16 mouse cellular contexts compared by ENCODE assay signal in genomic region chr14:74723541-74723940, GRCm38 (mm10). TPM values are rescaled to one million over a fixed set of nuclear protein-coding genes. Genes with fewer than 3 reads are reported as not detected.
DNase-seq lines count a peak whose midpoint lies in the region; TF ChIP-seq lines count a peak whose summit lies in the region.
"Had no signal": no experiment of that assay in that cellular context is flagged by ENCODE, and none has a peak within 500 bp of the region (broad histone marks: within the 10 kb centered on the region; RNA-seq: fewer than 3 reads in every experiment).

No protein-coding gene starts in this region.

- no peak for DNase-seq in heart, adult 2 months
- DNase-seq in heart, embryonic 10.5 days (ENCODE audit: low spot score), result no peak
- DNase-seq in kidney, postnatal 10 days, result peak; percentile 21
- no peak for DNase-seq in kidney, postnatal 14 days
- DNase-seq in 3T3-L1 (ENCODE audit: low read depth, low spot score) (peak; percentile 36), adipocyte (ENCODE audit: low spot score) (peak; percentile 60)
- no peak for DNase-seq in cerebellum, postnatal 4 days (ENCODE audit: low spot score in 2 of 2)
- DNase-seq: cerebellum, adult 8-10 months; gastrocnemius, postnatal 14 days; lung, adult 18-20 months; lung, postnatal 4 days; right cerebral cortex, postnatal 25 days; thymus, postnatal 14 days had no signal

- H3K4me3 ChIP-seq in heart, adult 2 months, result no peak overlapping the region
- H3K4me3 ChIP-seq in heart, embryonic 10.5 days, result no peak overlapping the region
- H3K4me3 ChIP-seq: forebrain, embryonic 10.5 days; limb, embryonic 13.5 days; midbrain, embryonic 10.5 days had no signal

- H3K9me3 ChIP-seq in heart, embryonic 10.5 days, result no peaks in the 10 kb centered on the region
- H3K9me3 ChIP-seq: forebrain, embryonic 10.5 days; limb, embryonic 13.5 days; midbrain, embryonic 10.5 days had no signal

- H3K27me3 ChIP-seq in heart, adult 2 months (ENCODE audit: control insufficient read depth, insufficient read depth, low read length), result no peaks in the 10 kb centered on the region
- no peaks in the 10 kb centered on the region for H3K27me3 ChIP-seq in heart, embryonic 10.5 days (ENCODE audit: insufficient read depth, poor library complexity, severe bottlenecking)
- H3K27me3 ChIP-seq: limb, embryonic 13.5 days had no signal

- H3K4me1 ChIP-seq in heart, adult 2 months (ENCODE audit: control insufficient read depth, insufficient read depth, low read length), result no peaks in the 10 kb centered on the region
- H3K4me1 ChIP-seq in heart, embryonic 10.5 days, result no peaks in the 10 kb centered on the region
- H3K4me1 ChIP-seq: limb, embryonic 13.5 days; midbrain, embryonic 10.5 days had no signal

- H3K9ac ChIP-seq in heart, adult 2 months (ENCODE audit: low read depth, low read length), result no peak overlapping the region
- H3K9ac ChIP-seq: limb, embryonic 13.5 days had no signal

- TF ChIP-seq EP300 in heart, adult 2 months (IDR thresholded peaks at IDR 0.05; ENCODE audit: insufficient read depth, low read depth, low read length), result no peak

- H3K36me3 ChIP-seq in heart, adult 2 months (ENCODE audit: control insufficient read depth, insufficient read depth, low read length), result no peaks in the 10 kb centered on the region
- no peaks in the 10 kb centered on the region for H3K36me3 ChIP-seq in heart, embryonic 10.5 days
- H3K36me3 ChIP-seq: forebrain, embryonic 10.5 days; limb, embryonic 13.5 days; midbrain, embryonic 10.5 days had no signal

- 60% methylated on average over 3 of the region's 3 CpGs for WGBS in heart, adult 2 months
- WGBS in heart, embryonic 10.5 days, result 62% methylated on average over 3 of the region's 3 CpGs

- peak; percentile 32 for TF ChIP-seq CTCF in heart, adult 2 months (IDR thresholded peaks at IDR 0.05)

- no peaks in the 10 kb centered on the region for H3K79me2 ChIP-seq in heart, adult 2 months (replicated peaks; ENCODE audit: control insufficient read depth, insufficient read depth, low read length)

- TF ChIP-seq POLR2A in heart, adult 2 months (IDR thresholded peaks at IDR 0.05; ENCODE audit: insufficient read depth, low read depth, low read length), result no peak

- no peak overlapping the region for H3K27ac ChIP-seq in heart, adult 2 months
- H3K27ac ChIP-seq in heart, embryonic 10.5 days, result no peak overlapping the region
- H3K27ac ChIP-seq: forebrain, embryonic 10.5 days; limb, embryonic 13.5 days; midbrain, embryonic 10.5 days had no signal

- intact Hi-C loops in heart, adult 2 months (cut with DNase I), result no loop called here

RNA-seq across cellular contexts. Expression of gene Esd, which starts 8.6 kb away (rescaled TPM):
- total RNA-seq in heart, adult 2 months (2021), result 100 to 1,000 TPM; 113 to 123 TPM
- 56.8 and 93.4 TPM in 2 replicates for polyA plus RNA-seq in heart, adult 2 months (2012; rRNA removed)
- 261 and 265 TPM in 2 replicates for polyA plus RNA-seq in heart, embryonic 10.5 days (2016; fragmentation: Nextera tagmentation; extraction: Ambion mirVana)

Comparison
In these comparisons a context has a peak if more than half of its experiments do, and no peak if none do; other contexts are left out.
1. DNase-seq: peak in kidney, postnatal 10 days (single experiment), 3T3-L1 (single experiment) and adipocyte (single experiment); none in heart, adult 2 months (0 of 2), heart, embryonic 10.5 days (single experiment), kidney, postnatal 14 days (single experiment) and cerebellum, postnatal 4 days (0 of 2).